Mouse (Mus musculus) kidney, adult 2 months (tissue): ENCODE measurements at regions not wholly inside any gene's neighbourhood (a gene's known extent, or its start where the extent isn't known, plus 50 kb on each side); places are given as distances from the start of the nearest gene placed in this dataset.

Experiments
- CTCF ChIP-seq: fragments of 200-500 bp; conservative IDR thresholded peaks from 2 replicates; pipeline ENCODE4 v1.5.1; 2011; ENCODE audit warnings: low read depth, mild to moderate bottlenecking, control low read depth, low read length, moderate library complexity, mixed read lengths; ENCODE audit not compliant: insufficient read depth, insufficient read length
- POLR2A ChIP-seq: fragments of 200-500 bp; IDR thresholded peaks from one replicate; pipeline ENCODE4 v1.6.1; 2011; ENCODE audit warnings: low read depth, low read length, control low read depth

GRCm38 (mm10) chr3:49032981-49033380 lies 724.1 kb downstream of the Pcdh18 start:
- TF ChIP-seq POLR2A (no peak), CTCF (no peak)
